Mouse (Mus musculus) midbrain, postnatal 0 days (tissue): ENCODE measurements around the gene Cldn24. TPM values are rescaled to one million over a fixed set of nuclear protein-coding genes. Genes with fewer than 3 reads are reported as not detected.

Source experiments
- ATAC-seq: fragments of 200-750 bp; cut with Nextera tagmentation; 2 replicates; pipeline ENCODE4 v1.8.0; 2017; ENCODE audit warnings: moderate number of reproducible peaks, mild to moderate bottlenecking, moderate TSS enrichment, moderate library complexity; ENCODE audit not compliant: low FRiP score
- DNase-seq: peaks from one replicate; pipeline ENCODE4 v3.0.0-alpha.2; 2015; ENCODE audit warnings: low spot score
- H3K27ac ChIP-seq: fragments of 300-500 bp; sonication (generic); 2 replicates; pipeline ENCODE4 v1.5.1; 2014; ENCODE audit warnings: low read depth, mild to moderate bottlenecking, low read length, mixed read lengths
- H3K27me3 ChIP-seq: fragments of 300-500 bp; sonication (generic); 2 replicates; pipeline ENCODE4 v1.6.1; 2014; ENCODE audit warnings: low read length, control low read depth, mixed read lengths; ENCODE audit not compliant: insufficient read depth
- H3K36me3 ChIP-seq: fragments of 300-500 bp; sonication (generic); 2 replicates; pipeline ENCODE4 v1.6.1; 2014; ENCODE audit warnings: low read length, control low read depth, mixed read lengths; ENCODE audit not compliant: insufficient read depth
- H3K4me1 ChIP-seq: fragments of 300-500 bp; sonication (generic); 2 replicates; pipeline ENCODE4 v1.6.1; 2014; ENCODE audit warnings: mild to moderate bottlenecking, control low read depth, antibody characterized with exemption, low read length, mixed read lengths; ENCODE audit not compliant: insufficient read depth
- H3K4me2 ChIP-seq: fragments of 300-500 bp; sonication (generic); 2 replicates; pipeline ENCODE4 v1.6.1; 2014; ENCODE audit warnings: low read depth, mild to moderate bottlenecking, low read length, mixed read lengths; ENCODE audit not compliant: poor library complexity, severe bottlenecking
- H3K4me3 ChIP-seq: fragments of 300-500 bp; sonication (generic); 2 replicates; pipeline ENCODE4 v1.5.1; 2014; ENCODE audit warnings: low read depth, mild to moderate bottlenecking, low read length, moderate library complexity
- H3K9ac ChIP-seq: fragments of 300-500 bp; sonication (generic); replicated peaks from 2 replicates; pipeline ENCODE4 v1.6.1; 2014; ENCODE audit warnings: mild to moderate bottlenecking, low read length, moderate library complexity, mixed read lengths; ENCODE audit not compliant: poor library complexity, severe bottlenecking
- H3K9me3 ChIP-seq: fragments of 300-500 bp; sonication (generic); 2 replicates; pipeline ENCODE4 v1.6.1; 2016; ENCODE audit warnings: low read length, control low read depth
- CTCF ChIP-seq: IDR thresholded peaks from 2 replicates; pipeline ENCODE4 v1.5.1; 2016; ENCODE audit warnings: antibody characterized with exemption, mild to moderate bottlenecking
- WGBS: fragments of 180-500 bp; shearing (Covaris S2); extraction: QIAGEN DNeasy Blood & Tissue Kit; methylation state at CpG from one replicate; pipeline ENCODE4 v1.1.7; 2014; 5-methylcytosine and 5-hydroxymethylcytosine counted together
- polyA plus RNA-seq: library from polyadenylated mRNA; unstranded; fragments of >200 nt; fragmentation: Nextera tagmentation; extraction: Ambion mirVana; gene quantifications from 2 replicates; pipeline ENCODE4 v1.2.1, GENCODE M21; 2015
- total RNA-seq: library from RNA; depleted of rRNA; stranded (reverse); fragments of >200 nt; gene quantifications from 2 replicates; pipeline ENCODE4 v1.2.3, GENCODE M21; 2014

Cldn24 gene
- total and polyA plus RNA-seq, 2 experiments from 2014 or later, result not detected

DNA sequence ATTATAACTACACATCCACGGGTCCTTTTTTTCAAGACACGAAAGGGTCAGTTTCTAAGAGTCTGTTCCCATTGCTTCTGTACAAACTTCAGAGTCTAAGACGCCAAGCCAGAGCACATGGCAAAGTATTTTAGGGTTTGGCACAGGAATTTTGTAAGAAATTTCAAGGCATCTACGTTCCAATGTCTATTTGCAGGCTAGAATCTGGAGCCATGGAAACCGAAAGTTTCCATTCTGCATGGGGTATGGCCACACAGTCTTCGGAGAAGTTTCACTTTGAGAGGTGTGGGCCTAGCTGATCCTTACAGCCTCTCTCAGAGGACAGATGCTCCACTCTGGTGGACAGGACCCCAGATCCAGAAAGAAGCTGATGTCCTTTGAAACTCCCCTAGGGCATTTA lies 38.0 kb upstream of the Cldn24 start:
- H3K4me1 ChIP-seq, result no peaks in the 10 kb centered on the region
- no peaks in the 10 kb centered on the region for H3K9me3 ChIP-seq
- ATAC-seq, result no peak
- no peaks in the 10 kb centered on the region for H3K27me3 ChIP-seq
- TF ChIP-seq CTCF, result no peak
- no peak overlapping the region for H3K27ac ChIP-seq
- DNase-seq, result no peak
- no peak overlapping the region for H3K4me3 ChIP-seq
- H3K9ac ChIP-seq, result no peak overlapping the region
- H3K36me3 ChIP-seq, result no peaks in the 10 kb centered on the region
- H3K4me2 ChIP-seq, result no peak overlapping the region
- WGBS, result 88% methylated on average over 6 of the region's 6 CpGs

GRCm38 (mm10) chr8:47784436-47784835 lies 37.5 kb upstream of the Cldn24 start:
- no peak for TF ChIP-seq CTCF
- Histone ChIP-seq H3K9ac (no peak overlapping the region), H3K4me1 (no peaks in the 10 kb centered on the region), H3K27ac (no peak overlapping the region), H3K4me2 (no peak overlapping the region), H3K9me3 (no peaks in the 10 kb centered on the region), H3K27me3 (no peaks in the 10 kb centered on the region), H3K36me3 (no peaks in the 10 kb centered on the region), H3K4me3 (no peak overlapping the region)
- ATAC-seq (no peak), DNase-seq (no peak)
- 83% methylated on average over 7 of the region's 7 CpGs for WGBS

DNA sequence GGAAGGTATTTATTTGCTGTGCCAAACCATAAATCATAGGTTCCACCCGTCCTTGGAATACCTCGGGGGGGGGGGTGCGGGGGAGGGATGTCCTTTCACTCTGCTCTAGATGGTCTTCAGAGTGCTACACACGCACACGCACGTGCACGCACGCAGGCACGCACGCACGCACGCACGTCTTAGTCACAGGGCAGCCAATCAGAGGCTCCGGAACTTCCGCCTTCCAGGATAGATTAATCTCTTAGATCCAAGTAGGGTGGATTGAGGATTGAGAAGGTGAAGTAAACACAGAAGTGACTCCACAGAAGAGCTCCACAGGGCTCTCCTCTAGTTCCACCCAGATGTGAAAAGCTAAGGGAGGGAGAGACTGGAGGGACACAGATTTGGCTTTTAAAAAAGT lies 35.6 kb upstream of the Cldn24 start:
- Histone ChIP-seq H3K27ac (no peak overlapping the region), H3K9ac (no peak overlapping the region), H3K4me2 (no peak overlapping the region), H3K9me3 (no peaks in the 10 kb centered on the region), H3K27me3 (no peaks in the 10 kb centered on the region), H3K4me1 (no peaks in the 10 kb centered on the region), H3K36me3 (no peaks in the 10 kb centered on the region), H3K4me3 (no peak overlapping the region)
- DNase-seq, result no peak
- TF ChIP-seq CTCF, result no peak
- no peak for ATAC-seq
- WGBS, result 97% methylated on average over 15 of the region's 15 CpGs

DNA sequence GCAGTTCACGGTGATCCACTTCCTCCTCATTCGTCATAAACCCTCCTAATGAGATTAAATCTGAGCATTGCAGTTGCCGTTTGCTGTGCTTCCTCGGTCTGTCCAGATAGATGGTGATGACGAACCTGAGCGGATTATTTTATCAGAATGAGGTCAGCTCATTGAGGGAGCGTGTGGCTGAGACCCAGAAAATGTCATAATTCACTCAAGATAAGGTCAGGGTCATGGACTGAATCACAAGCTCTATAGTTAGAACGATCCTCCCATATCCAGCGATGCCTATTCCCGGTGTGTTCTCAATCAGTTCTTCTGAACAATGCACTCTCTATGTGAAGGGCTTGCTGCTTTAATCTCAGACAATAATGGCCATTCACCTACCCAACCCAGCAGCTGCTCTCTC lies 34.2 kb upstream of the Cldn24 start:
- no peaks in the 10 kb centered on the region for H3K27me3 ChIP-seq
- no peaks in the 10 kb centered on the region for H3K36me3 ChIP-seq
- 42% methylated on average over 10 of the region's 10 CpGs for WGBS
- H3K9me3 ChIP-seq, result no peaks in the 10 kb centered on the region
- no peak overlapping the region for H3K27ac ChIP-seq
- H3K9ac ChIP-seq, result peak overlapping the region; percentile 19; the same call in 1 of the 2 replicates
- DNase-seq, result no peak
- no peak for TF ChIP-seq CTCF
- no peak overlapping the region for H3K4me2 ChIP-seq
- no peak overlapping the region for H3K4me3 ChIP-seq
- no peak for ATAC-seq
- no peaks in the 10 kb centered on the region for H3K4me1 ChIP-seq

GRCm38 (mm10) chr8:47791986-47792385 lies 30.0 kb upstream of the Cldn24 start:
- no peak for ATAC-seq
- H3K36me3 ChIP-seq, result no peaks in the 10 kb centered on the region
- no peak for TF ChIP-seq CTCF
- H3K4me3 ChIP-seq, result no peak overlapping the region
- H3K27ac ChIP-seq, result no peak overlapping the region
- 64% methylated on average over 9 of the region's 9 CpGs for WGBS
- H3K9me3 ChIP-seq, result no peaks in the 10 kb centered on the region
- DNase-seq, result no peak
- H3K4me2 ChIP-seq, result no peak overlapping the region
- no peak overlapping the region for H3K9ac ChIP-seq
- H3K27me3 ChIP-seq, result no peaks in the 10 kb centered on the region
- no peaks in the 10 kb centered on the region for H3K4me1 ChIP-seq

- no peak overlapping the region for H3K9ac ChIP-seq
- H3K27me3 ChIP-seq, result no peaks in the 10 kb centered on the region
- no peak overlapping the region for H3K27ac ChIP-seq
- H3K4me2 ChIP-seq, result no peak overlapping the region
- H3K9me3 ChIP-seq, result no peaks in the 10 kb centered on the region
- H3K4me3 ChIP-seq, result no peak overlapping the region
- no peak for TF ChIP-seq CTCF
- ATAC-seq (no peak), DNase-seq (no peak)
- H3K36me3 ChIP-seq, result no peaks in the 10 kb centered on the region
- 93% methylated on average over 6 of the region's 6 CpGs for WGBS
- H3K4me1 ChIP-seq, result no peaks in the 10 kb centered on the region
Measured at GRCm38 (mm10) chr8:47799438-47799837, 22.5 kb upstream of the Cldn24 start.

- TF ChIP-seq CTCF, result no peak
- ATAC-seq, result no peak
- Histone ChIP-seq H3K9me3 (no peaks in the 10 kb centered on the region), H3K36me3 (no peaks in the 10 kb centered on the region), H3K4me1 (no peaks in the 10 kb centered on the region), H3K4me3 (no peak overlapping the region), H3K27me3 (no peaks in the 10 kb centered on the region), H3K4me2 (no peak overlapping the region), H3K27ac (no peak overlapping the region), H3K9ac (no peak overlapping the region)
- no peak for DNase-seq
- 80% methylated on average over 2 of the region's 2 CpGs for WGBS
Measured at GRCm38 (mm10) chr8:47802349-47802748, 19.6 kb upstream of the Cldn24 start.
